Mouse (Mus musculus): ENCODE data around the gene Tmem178b. TPM values are rescaled to one million over a fixed set of nuclear protein-coding genes. Genes with fewer than 3 reads are reported as not detected.

Gene Tmem178b
- total RNA-seq, 1 experiment: 0.04 TPM

- Histone ChIP-seq H3K9me3 (ENCODE audit: control insufficient read depth, insufficient read depth, low read depth, low read length) (no peaks in the 10 kb centered on the region), H3K27ac (ENCODE audit: insufficient read depth, low read depth, low read length, poor library complexity, severe bottlenecking) (no peak overlapping the region), H3K9ac (ENCODE audit: insufficient read depth, low read depth, low read length, poor library complexity, severe bottlenecking) (no peak overlapping the region), H3K4me1 (ENCODE audit: control insufficient read depth in 2 of 2, insufficient read depth in 2 of 2, low read length in 2 of 2, poor library complexity in 1 of 2) (no peaks in the 10 kb centered on the region), H3K36me3 (ENCODE audit: control insufficient read depth, insufficient read depth, low read length, poor library complexity, severe bottlenecking) (no peaks in the 10 kb centered on the region), H3K4me3 (ENCODE audit: insufficient read depth in 1 of 2, low read depth in 1 of 2, low read length in 2 of 2, poor library complexity in 1 of 2, severe bottlenecking in 1 of 2) (no peak overlapping the region)
- in situ Hi-C loops (cut with MboI; ENCODE audit: low sequenced_read_pairs in 2 of 2, unreplicated experiment in 2 of 2): no loop called here
- TF ChIP-seq ZNF384 (IDR thresholded peaks at IDR 0.05; ENCODE audit: low read depth, low read length): no peak
- DNase-seq (ENCODE audit: low read depth, low spot score): no peak
These were observed 190.4 kb downstream of the Tmem178b start for GRCm38 (mm10) chr6:40063438-40063837.

- in situ Hi-C loops (cut with MboI; ENCODE audit: low sequenced_read_pairs in 2 of 2, unreplicated experiment in 2 of 2): no loop called here
- H3K4me1 ChIP-seq (ENCODE audit: control insufficient read depth in 2 of 2, insufficient read depth in 2 of 2, low read length in 2 of 2, poor library complexity in 1 of 2): no peaks in the 10 kb centered on the region
- no peak overlapping the region for H3K27ac ChIP-seq (ENCODE audit: insufficient read depth, low read depth, low read length, poor library complexity, severe bottlenecking)
- H3K4me3 ChIP-seq (ENCODE audit: insufficient read depth in 1 of 2, low read depth in 1 of 2, low read length in 2 of 2, poor library complexity in 1 of 2, severe bottlenecking in 1 of 2): no peak overlapping the region
- no peaks in the 10 kb centered on the region for H3K36me3 ChIP-seq (ENCODE audit: control insufficient read depth, insufficient read depth, low read length, poor library complexity, severe bottlenecking)
- H3K9me3 ChIP-seq (ENCODE audit: control insufficient read depth, insufficient read depth, low read depth, low read length): no peaks in the 10 kb centered on the region
- TF ChIP-seq HCFC1 (IDR thresholded peaks at IDR 0.05; ENCODE audit: borderline replicate concordance, insufficient read depth, low read length) (no peak), CHD2 (IDR thresholded peaks at IDR 0.05; ENCODE audit: low read depth, low read length) (no peak), ZC3H11A (IDR thresholded peaks at IDR 0.05; ENCODE audit: borderline replicate concordance, low read depth, low read length) (no peak), MAFK (IDR thresholded peaks at IDR 0.05; ENCODE audit: insufficient read depth, low read depth, low read length) (no peak), ZNF384 (IDR thresholded peaks at IDR 0.05; ENCODE audit: low read depth, low read length) (no peak)
- no peak for DNase-seq (ENCODE audit: low read depth, low spot score)
- H3K9ac ChIP-seq (ENCODE audit: insufficient read depth, low read depth, low read length, poor library complexity, severe bottlenecking): no peak overlapping the region
These were observed 190.8 kb downstream of the Tmem178b start for GRCm38 (mm10) chr6:40063899-40064298.

GRCm38 (mm10) chr6:40064342-40064741, 191.3 kb downstream of the Tmem178b start:
- H3K36me3 ChIP-seq (ENCODE audit: control insufficient read depth, insufficient read depth, low read length, poor library complexity, severe bottlenecking): no peaks in the 10 kb centered on the region
- H3K9me3 ChIP-seq (ENCODE audit: control insufficient read depth, insufficient read depth, low read depth, low read length): no peaks in the 10 kb centered on the region
- TF ChIP-seq CHD2 (IDR thresholded peaks at IDR 0.05; ENCODE audit: low read depth, low read length) (no peak), HCFC1 (IDR thresholded peaks at IDR 0.05; ENCODE audit: borderline replicate concordance, insufficient read depth, low read length) (no peak), ZNF384 (IDR thresholded peaks at IDR 0.05; ENCODE audit: low read depth, low read length) (no peak), MAFK (IDR thresholded peaks at IDR 0.05; ENCODE audit: insufficient read depth, low read depth, low read length) (no peak), ZC3H11A (IDR thresholded peaks at IDR 0.05; ENCODE audit: borderline replicate concordance, low read depth, low read length) (no peak)
- H3K4me1 ChIP-seq (ENCODE audit: control insufficient read depth in 2 of 2, insufficient read depth in 2 of 2, low read length in 2 of 2, poor library complexity in 1 of 2): peaks cover 0 to 2% of the 10 kb centered on the region in 2 experiments; a peak in 1 of 4 replicates
- H3K27ac ChIP-seq (ENCODE audit: insufficient read depth, low read depth, low read length, poor library complexity, severe bottlenecking): no peak overlapping the region
- H3K4me3 ChIP-seq (ENCODE audit: insufficient read depth in 1 of 2, low read depth in 1 of 2, low read length in 2 of 2, poor library complexity in 1 of 2, severe bottlenecking in 1 of 2): no peak overlapping the region
- in situ Hi-C loops (cut with MboI; ENCODE audit: low sequenced_read_pairs in 2 of 2, unreplicated experiment in 2 of 2): no loop called here
- DNase-seq (ENCODE audit: low read depth, low spot score): no peak
- H3K9ac ChIP-seq (ENCODE audit: insufficient read depth, low read depth, low read length, poor library complexity, severe bottlenecking): no peak overlapping the region

- TF ChIP-seq ZC3H11A (IDR thresholded peaks at IDR 0.05; ENCODE audit: borderline replicate concordance, low read depth, low read length): no peak
- no peak for TF ChIP-seq ZNF384 (IDR thresholded peaks at IDR 0.05; ENCODE audit: low read depth, low read length)
- TF ChIP-seq CHD2 (IDR thresholded peaks at IDR 0.05; ENCODE audit: low read depth, low read length): no peak
- TF ChIP-seq MAFK (IDR thresholded peaks at IDR 0.05; ENCODE audit: insufficient read depth, low read depth, low read length): no peak
- no peak for TF ChIP-seq HCFC1 (IDR thresholded peaks at IDR 0.05; ENCODE audit: borderline replicate concordance, insufficient read depth, low read length)
- Histone ChIP-seq H3K9me3 (ENCODE audit: control insufficient read depth, insufficient read depth, low read depth, low read length) (no peaks in the 10 kb centered on the region), H3K27ac (ENCODE audit: insufficient read depth, low read depth, low read length, poor library complexity, severe bottlenecking) (no peak overlapping the region), H3K36me3 (ENCODE audit: control insufficient read depth, insufficient read depth, low read length, poor library complexity, severe bottlenecking) (no peaks in the 10 kb centered on the region), H3K9ac (ENCODE audit: insufficient read depth, low read depth, low read length, poor library complexity, severe bottlenecking) (no peak overlapping the region), H3K4me1 (ENCODE audit: control insufficient read depth in 2 of 2, insufficient read depth in 2 of 2, low read length in 2 of 2, poor library complexity in 1 of 2) (peaks cover 0 to 2% of the 10 kb centered on the region in 2 experiments; a peak in 1 of 4 replicates), H3K4me3 (ENCODE audit: insufficient read depth in 1 of 2, low read depth in 1 of 2, low read length in 2 of 2, poor library complexity in 1 of 2, severe bottlenecking in 1 of 2) (no peak overlapping the region)
- in situ Hi-C loops (cut with MboI; ENCODE audit: low sequenced_read_pairs in 2 of 2, unreplicated experiment in 2 of 2): no loop called here
- DNase-seq (ENCODE audit: low read depth, low spot score): no peak
These were observed 195.4 kb downstream of the Tmem178b start for GRCm38 (mm10) chr6:40068467-40068866.

GRCm38 (mm10) chr6:40071007-40071406, 197.9 kb downstream of the Tmem178b start:
- Histone ChIP-seq H3K27ac (ENCODE audit: insufficient read depth, low read depth, low read length, poor library complexity, severe bottlenecking) (no peak overlapping the region), H3K4me3 (ENCODE audit: insufficient read depth in 1 of 2, low read depth in 1 of 2, low read length in 2 of 2, poor library complexity in 1 of 2, severe bottlenecking in 1 of 2) (no peak overlapping the region), H3K9ac (ENCODE audit: insufficient read depth, low read depth, low read length, poor library complexity, severe bottlenecking) (no peak overlapping the region), H3K9me3 (ENCODE audit: control insufficient read depth, insufficient read depth, low read depth, low read length) (no peaks in the 10 kb centered on the region), H3K36me3 (ENCODE audit: control insufficient read depth, insufficient read depth, low read length, poor library complexity, severe bottlenecking) (no peaks in the 10 kb centered on the region), H3K4me1 (ENCODE audit: control insufficient read depth in 2 of 2, insufficient read depth in 2 of 2, low read length in 2 of 2, poor library complexity in 1 of 2) (peaks cover 0 to 2% of the 10 kb centered on the region in 2 experiments; a peak in 1 of 4 replicates)
- no peak for DNase-seq (ENCODE audit: low read depth, low spot score)
- TF ChIP-seq HCFC1 (IDR thresholded peaks at IDR 0.05; ENCODE audit: borderline replicate concordance, insufficient read depth, low read length) (no peak), MAFK (IDR thresholded peaks at IDR 0.05; ENCODE audit: insufficient read depth, low read depth, low read length) (no peak), CHD2 (IDR thresholded peaks at IDR 0.05; ENCODE audit: low read depth, low read length) (no peak), ZNF384 (IDR thresholded peaks at IDR 0.05; ENCODE audit: low read depth, low read length) (no peak), ZC3H11A (IDR thresholded peaks at IDR 0.05; ENCODE audit: borderline replicate concordance, low read depth, low read length) (no peak)
- in situ Hi-C loops (cut with MboI; ENCODE audit: low sequenced_read_pairs in 2 of 2, unreplicated experiment in 2 of 2): no loop called here

Data from ES-E14 (cell line).